In the genomic region with DNA sequence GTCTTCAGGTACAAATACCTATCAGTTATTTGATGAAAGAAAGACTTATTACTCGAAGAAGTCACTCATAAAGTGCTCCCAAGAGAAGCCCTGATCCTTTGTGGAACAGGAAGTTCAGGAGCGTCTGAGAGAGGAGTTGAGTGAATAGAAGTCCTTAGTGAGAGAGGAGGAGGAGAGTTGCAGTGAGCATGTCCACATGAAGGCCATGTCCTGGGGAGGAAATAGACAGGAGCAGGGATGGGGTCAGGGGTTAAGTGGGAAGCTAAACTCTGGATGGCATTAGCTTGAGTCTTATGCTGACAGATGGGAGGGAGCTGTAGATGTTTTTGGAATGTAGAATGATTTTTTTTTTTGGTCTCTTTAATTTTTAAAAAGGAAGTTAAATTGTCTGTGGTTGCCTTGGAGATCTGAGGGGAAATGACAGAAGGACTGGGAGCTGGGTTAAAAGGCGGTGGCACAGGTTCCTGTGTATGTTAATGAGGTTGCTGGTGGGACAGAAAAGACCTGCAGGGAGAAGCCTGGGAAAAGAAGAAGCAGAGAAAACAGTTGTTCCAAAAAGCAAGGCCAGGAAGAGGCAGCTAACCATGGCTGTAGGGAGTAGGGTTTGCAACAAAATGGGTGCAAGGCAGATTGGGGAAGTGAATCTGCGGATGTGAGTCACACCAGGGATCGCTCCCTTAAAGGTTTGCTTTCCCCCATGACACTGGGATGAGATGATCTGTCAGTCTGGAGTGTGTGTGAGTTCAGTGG, we compare ENCODE assay signal across 18 mouse cellular contexts.
A peak's percentile ranks its signal among the peaks of the same experiment; 100 is the strongest.
DNase-seq lines count a peak whose midpoint lies in the region; ATAC-seq lines count a peak whose summit lies in the region.
"Had no signal": no experiment of that assay in that cellular context is flagged by ENCODE, and none has a peak within 500 bp of the region (broad histone marks: within the 10 kb centered on the region; RNA-seq: fewer than 3 reads in every experiment).

No protein-coding gene starts in this region.

- H3K36me3 ChIP-seq in heart, embryonic 11.5 days (ENCODE audit: control insufficient read depth, insufficient read depth, low read length) = no peaks in the 10 kb centered on the region
- no peaks in the 10 kb centered on the region for H3K36me3 ChIP-seq in midbrain, embryonic 11.5 days (ENCODE audit: control insufficient read depth, insufficient read depth, low read length)
- H3K36me3 ChIP-seq in midbrain, embryonic 16.5 days (ENCODE audit: control insufficient read depth, insufficient read depth, low read length) = no peaks in the 10 kb centered on the region
- no peaks in the 10 kb centered on the region for H3K36me3 ChIP-seq in megakaryocyte, embryonic 14.5 days (replicated peaks; ENCODE audit: low read length)
- H3K36me3 ChIP-seq in neural tube, embryonic 15.5 days = no peaks in the 10 kb centered on the region
- H3K36me3 ChIP-seq: embryonic facial prominence, embryonic 13.5 days; liver, embryonic 15.5 days; stomach, embryonic 15.5 days had no signal

- no peak overlapping the region for H3K9ac ChIP-seq in heart, embryonic 11.5 days (ENCODE audit: low read depth, low read length)
- H3K9ac ChIP-seq in midbrain, embryonic 11.5 days (ENCODE audit: low read length) = no peak overlapping the region
- H3K9ac ChIP-seq in midbrain, embryonic 16.5 days (ENCODE audit: low read depth, low read length) = no peak overlapping the region
- H3K9ac ChIP-seq in neural tube, embryonic 15.5 days (replicated peaks) = no peak overlapping the region
- H3K9ac ChIP-seq: embryonic facial prominence, embryonic 13.5 days; liver, embryonic 15.5 days; stomach, embryonic 15.5 days had no signal

- no peak for ATAC-seq in heart, embryonic 11.5 days (replicated peaks; ENCODE audit: insufficient number of reproducible peaks, low FRiP score, low TSS enrichment)
- no peak for ATAC-seq in midbrain, embryonic 11.5 days (ENCODE audit: low FRiP score)
- ATAC-seq in midbrain, embryonic 16.5 days = no peak
- no peak for ATAC-seq in neural tube, embryonic 15.5 days (ENCODE audit: low FRiP score)

- H3K4me1 ChIP-seq in heart, embryonic 11.5 days (ENCODE audit: control insufficient read depth, insufficient read depth, low read length) = no peaks in the 10 kb centered on the region
- H3K4me1 ChIP-seq in midbrain, embryonic 11.5 days (ENCODE audit: control insufficient read depth, insufficient read depth, low read length) = no peaks in the 10 kb centered on the region
- peaks cover 3% of the 10 kb centered on the region; the same call in 1 of the 2 replicates for H3K4me1 ChIP-seq in midbrain, embryonic 16.5 days (ENCODE audit: control insufficient read depth, insufficient read depth, low read length)
- peaks cover 9% of the 10 kb centered on the region for H3K4me1 ChIP-seq in megakaryocyte, embryonic 14.5 days
- no peaks in the 10 kb centered on the region for H3K4me1 ChIP-seq in neural tube, embryonic 15.5 days
- H3K4me1 ChIP-seq: embryonic facial prominence, embryonic 13.5 days; liver, embryonic 15.5 days; stomach, embryonic 15.5 days had no signal

- no peak overlapping the region for H3K4me2 ChIP-seq in heart, embryonic 11.5 days
- H3K4me2 ChIP-seq in midbrain, embryonic 11.5 days = no peak overlapping the region
- H3K4me2 ChIP-seq in midbrain, embryonic 16.5 days (ENCODE audit: low read length) = no peak overlapping the region
- H3K4me2 ChIP-seq in neural tube, embryonic 15.5 days = no peak overlapping the region
- H3K4me2 ChIP-seq: embryonic facial prominence, embryonic 13.5 days; liver, embryonic 15.5 days; stomach, embryonic 15.5 days had no signal

- H3K27me3 ChIP-seq in heart, embryonic 11.5 days (ENCODE audit: control insufficient read depth, insufficient read depth, low read length) = no peaks in the 10 kb centered on the region
- no peaks in the 10 kb centered on the region for H3K27me3 ChIP-seq in midbrain, embryonic 11.5 days (ENCODE audit: control insufficient read depth, insufficient read depth, low read length)
- no peaks in the 10 kb centered on the region for H3K27me3 ChIP-seq in midbrain, embryonic 16.5 days (ENCODE audit: control insufficient read depth, insufficient read depth, low read depth, low read length)
- no peaks in the 10 kb centered on the region for H3K27me3 ChIP-seq in megakaryocyte, embryonic 14.5 days (replicated peaks)
- H3K27me3 ChIP-seq in neural tube, embryonic 15.5 days (replicated peaks) = no peaks in the 10 kb centered on the region
- H3K27me3 ChIP-seq: embryonic facial prominence, embryonic 13.5 days; liver, embryonic 15.5 days; stomach, embryonic 15.5 days had no signal

- H3K9me3 ChIP-seq in heart, embryonic 11.5 days (replicated peaks; ENCODE audit: control insufficient read depth, low read length) = no peaks in the 10 kb centered on the region
- H3K9me3 ChIP-seq in midbrain, embryonic 11.5 days (ENCODE audit: control insufficient read depth, low read length) = no peaks in the 10 kb centered on the region
- H3K9me3 ChIP-seq in midbrain, embryonic 16.5 days (replicated peaks; ENCODE audit: control insufficient read depth, low read length, poor library complexity, severe bottlenecking) = no peaks in the 10 kb centered on the region
- no peaks in the 10 kb centered on the region for H3K9me3 ChIP-seq in megakaryocyte, embryonic 14.5 days
- H3K9me3 ChIP-seq in neural tube, embryonic 15.5 days (replicated peaks) = no peaks in the 10 kb centered on the region
- H3K9me3 ChIP-seq: embryonic facial prominence, embryonic 13.5 days; liver, embryonic 15.5 days; stomach, embryonic 15.5 days had no signal

- no peak overlapping the region for H3K27ac ChIP-seq in heart, embryonic 11.5 days (ENCODE audit: low read depth, low read length)
- H3K27ac ChIP-seq in midbrain, embryonic 11.5 days (ENCODE audit: low read depth, low read length) = no peak overlapping the region
- H3K27ac ChIP-seq in midbrain, embryonic 16.5 days (ENCODE audit: low read length) = no peak overlapping the region
- H3K27ac ChIP-seq in neural tube, embryonic 15.5 days (replicated peaks) = no peak overlapping the region
- H3K27ac ChIP-seq: embryonic facial prominence, embryonic 13.5 days; liver, embryonic 15.5 days; stomach, embryonic 15.5 days had no signal

- no peak overlapping the region for H3K4me3 ChIP-seq in heart, embryonic 11.5 days (ENCODE audit: low read depth, low read length)
- no peak overlapping the region for H3K4me3 ChIP-seq in midbrain, embryonic 11.5 days (ENCODE audit: low read depth, low read length)
- no peak overlapping the region for H3K4me3 ChIP-seq in midbrain, embryonic 16.5 days (ENCODE audit: low read depth, low read length)
- peak overlapping the region; percentile 66 for H3K4me3 ChIP-seq in megakaryocyte, embryonic 14.5 days (replicated peaks)
- no peak overlapping the region for H3K4me3 ChIP-seq in neural tube, embryonic 15.5 days (replicated peaks)
- H3K4me3 ChIP-seq: embryonic facial prominence, embryonic 13.5 days; liver, embryonic 15.5 days; stomach, embryonic 15.5 days had no signal

- WGBS in heart, embryonic 11.5 days (ENCODE audit: insufficient replicate concordance) = 50% methylated on average over 5 of the region's 5 CpGs
- 42% methylated on average over 5 of the region's 5 CpGs for WGBS in midbrain, embryonic 11.5 days
- WGBS in midbrain, embryonic 16.5 days = 43% methylated on average over 5 of the region's 5 CpGs
- WGBS in neural tube, embryonic 15.5 days = 54% methylated on average over 5 of the region's 5 CpGs

- peak; percentile 92 for DNase-seq in heart, adult 11 months
- peak; percentile 81 for DNase-seq in midbrain, embryonic 11.5 days (ENCODE audit: low spot score, missing footprints)
- no peak for DNase-seq in cerebellum, postnatal 14 days
- no peak for DNase-seq in right cerebral cortex, adult 2 months (ENCODE audit: low spot score in 2 of 2)
- DNase-seq: adrenal gland, adult 2 months; cerebellum, adult 9-11 months; heart, postnatal 14 days; left cerebral cortex, postnatal 4 days; lung, postnatal 14 days; retina, postnatal 1 day; thymus, postnatal 14 days had no signal

Comparison
In these comparisons a context has a peak if more than half of its experiments do, and no peak if none do; other contexts are left out.
1. DNase-seq: peak in heart, adult 11 months (single experiment) and midbrain, embryonic 11.5 days (single experiment); none in cerebellum, postnatal 14 days (0 of 2) and right cerebral cortex, adult 2 months (0 of 2).